Mouse (Mus musculus) CH12.LX (cell line): Measurements from ENCODE around the gene D2hgdh.

Experiments used
- CTCF ChIP-seq, 2 experiments: IDR thresholded peaks in 1 of 2; conservative IDR thresholded peaks in 1 of 2; 2 replicates each; pipeline ENCODE4 v1.5.1; 2011 to 2012; ENCODE audit warnings: low read depth in 2 of 2, low read length in 2 of 2, improper control_type of control experiment in 1 of 2, inconsistent platforms in 1 of 2, mild to moderate bottlenecking in 1 of 2, moderate library complexity in 1 of 2
- POLR2A ChIP-seq: IDR thresholded peaks from 2 replicates; pipeline ENCODE4 v1.6.1; 2011; ENCODE audit warnings: low read depth, mild to moderate bottlenecking, improper control_type of control experiment, low read length
- TCF12 ChIP-seq: IDR thresholded peaks from 2 replicates; pipeline ENCODE4 v1.6.1; 2014; ENCODE audit warnings: low read depth, mild to moderate bottlenecking, inconsistent platforms, low read length, improper control_type of control experiment

- TF ChIP-seq TCF12 (no peak), CTCF (conservative IDR thresholded peaks at IDR 0.05 in 1 of 2, IDR thresholded peaks at IDR 0.05 in 1 of 2; ENCODE audit: low read depth in 2 of 2, low read length in 2 of 2) (no peak), POLR2A (no peak)
Observed at GRCm38 (mm10) chr1:93836532-93836913, 11.8 kb downstream of the D2hgdh start.
